Mouse (Mus musculus) kidney, adult 2 months (tissue): ENCODE measurements around the gene Gpr135.

ENCODE experiments used
- CTCF ChIP-seq: fragments of 200-500 bp; conservative IDR thresholded peaks from 2 replicates; pipeline ENCODE4 v1.5.1; 2011; ENCODE audit warnings: low read depth, mild to moderate bottlenecking, control low read depth, low read length, moderate library complexity, mixed read lengths; ENCODE audit not compliant: insufficient read depth, insufficient read length
- POLR2A ChIP-seq: fragments of 200-500 bp; IDR thresholded peaks from one replicate; pipeline ENCODE4 v1.6.1; 2011; ENCODE audit warnings: low read depth, low read length, control low read depth

DNA sequence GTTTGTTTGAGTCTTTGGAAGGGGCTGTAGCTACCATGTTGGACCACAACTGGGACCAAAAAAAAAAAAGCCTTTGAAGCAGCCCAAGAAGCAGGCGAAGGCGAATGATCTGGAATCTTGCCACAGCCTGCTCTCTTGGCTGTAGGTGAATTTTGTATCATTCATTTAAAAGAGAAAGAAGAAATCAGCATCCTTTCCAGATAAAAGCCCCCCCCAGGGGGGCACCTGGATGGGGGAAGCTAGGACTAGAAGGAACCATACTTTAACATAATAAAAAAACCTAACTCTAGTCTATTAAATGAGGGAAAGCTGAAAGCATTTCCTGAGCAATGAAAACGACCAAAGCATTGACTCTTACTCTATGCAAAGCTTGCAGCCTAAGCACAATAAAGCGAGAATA is 20.1 kb downstream of the Gpr135 start:
- TF ChIP-seq CTCF (no peak), POLR2A (no peak)
